Mouse (Mus musculus): ENCODE data around the gene Serpinb1b.

Serpinb1b gene

GRCm38 (mm10) chr13:33091306-33091705 is 12.9 kb downstream of the Serpinb1b start:
- DNase-seq (ENCODE audit: extremely low spot score, low spot score), result no peak

- DNase-seq (ENCODE audit: extremely low spot score, low spot score), result no peak
Measured at GRCm38 (mm10) chr13:33095575-33095974, 17.2 kb downstream of the Serpinb1b start.

GRCm38 (mm10) chr13:33105626-33106025 is 27.3 kb downstream of the Serpinb1b start:
- DNase-seq (ENCODE audit: extremely low spot score, low spot score), result no peak

- no peak for DNase-seq (ENCODE audit: extremely low spot score, low spot score)
Measured at GRCm38 (mm10) chr13:33113054-33113453, 34.7 kb downstream of the Serpinb1b start.

- no peak for DNase-seq (ENCODE audit: extremely low spot score, low spot score)
Measured at GRCm38 (mm10) chr13:33137717-33138116, 59.3 kb downstream of the Serpinb1b start.

- no peak for DNase-seq (ENCODE audit: extremely low spot score, low spot score)
Measured at GRCm38 (mm10) chr13:33141435-33141834, 63.1 kb downstream of the Serpinb1b start.
